Mouse (Mus musculus) thymus, adult 2 months (tissue): Measurements from ENCODE around the gene Swap70.

ENCODE experiments used
- CTCF ChIP-seq: fragments of 200-500 bp; IDR thresholded peaks from 2 replicates; pipeline ENCODE4 v1.5.1; 2012; ENCODE audit warnings: mild to moderate bottlenecking, control low read depth, low read length, moderate library complexity, borderline replicate concordance; ENCODE audit not compliant: control insufficient read depth, poor library complexity, insufficient read depth; ENCODE audit errors: extremely low read depth
- POLR2A ChIP-seq: fragments of 200-500 bp; IDR thresholded peaks from 2 replicates; pipeline ENCODE4 v1.6.1; 2012; ENCODE audit warnings: mild to moderate bottlenecking, low read length, control low read depth, moderate library complexity; ENCODE audit not compliant: control insufficient read depth, poor library complexity, insufficient read depth; ENCODE audit errors: extremely low read depth

DNA sequence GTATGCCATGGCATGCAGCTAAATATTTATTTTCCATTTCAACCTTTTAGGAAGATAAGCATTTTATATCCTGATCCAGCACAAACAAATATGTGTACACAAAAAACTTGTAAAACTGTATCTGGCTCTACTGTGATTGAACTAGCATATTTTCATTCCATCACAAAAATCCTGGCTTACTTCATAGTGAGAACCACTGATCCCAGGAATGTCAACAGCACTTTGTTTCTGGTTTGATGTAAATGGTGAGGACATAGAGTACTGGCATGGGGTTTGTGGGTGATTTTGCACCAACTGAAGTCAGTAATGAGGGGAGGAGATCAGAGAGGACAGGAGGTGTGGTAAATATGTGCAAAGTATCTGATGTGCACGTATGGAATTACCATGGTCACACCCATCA is 41.1 kb downstream of the Swap70 start:
- TF ChIP-seq POLR2A, result no peak
- TF ChIP-seq CTCF, result no peak
